Mouse (Mus musculus) forebrain, embryonic 11.5 days (tissue): Measurements from ENCODE around the gene Tmem144. TPM values are rescaled to one million over a fixed set of nuclear protein-coding genes. Genes with fewer than 3 reads are reported as not detected.

Experiments used
- ATAC-seq: fragments of 200-750 bp; cut with Nextera tagmentation; replicated peaks from 2 replicates; pipeline ENCODE4 v1.8.0; 2017; ENCODE audit warnings: moderate TSS enrichment; ENCODE audit not compliant: low FRiP score
- DNase-seq: peaks from one replicate; pipeline ENCODE4 v3.0.0-alpha.2; 2017; ENCODE audit warnings: low spot score
- H3K27ac ChIP-seq: fragments of 300-500 bp; sonication (generic); 2 replicates; pipeline ENCODE4 v1.5.1; 2014; ENCODE audit warnings: low read depth, low read length
- H3K27me3 ChIP-seq: fragments of 300-500 bp; sonication (generic); 2 replicates; pipeline ENCODE4 v1.6.1; 2014; ENCODE audit warnings: mild to moderate bottlenecking, low read length, mixed read lengths; ENCODE audit not compliant: control insufficient read depth, insufficient read depth
- H3K36me3 ChIP-seq: fragments of 300-500 bp; sonication (generic); 2 replicates; pipeline ENCODE4 v1.6.1; 2014; ENCODE audit warnings: mild to moderate bottlenecking, low read length, moderate library complexity, mixed read lengths; ENCODE audit not compliant: control insufficient read depth, insufficient read depth
- H3K4me1 ChIP-seq: fragments of 300-500 bp; sonication (generic); replicated peaks from 2 replicates; pipeline ENCODE4 v1.6.1; 2014; ENCODE audit warnings: low read length, mixed read lengths; ENCODE audit not compliant: control insufficient read depth, insufficient read depth
- H3K4me2 ChIP-seq: fragments of 300-500 bp; sonication (generic); 2 replicates; pipeline ENCODE4 v1.6.1; 2014; ENCODE audit warnings: low read depth, mild to moderate bottlenecking, low read length, moderate library complexity, mixed read lengths; ENCODE audit not compliant: severe bottlenecking
- H3K4me3 ChIP-seq: fragments of 300-500 bp; sonication (generic); 2 replicates; pipeline ENCODE4 v1.5.1; 2014; ENCODE audit warnings: low read depth, low read length
- H3K9ac ChIP-seq: fragments of 300-500 bp; sonication (generic); 2 replicates; pipeline ENCODE4 v1.6.1; 2014; ENCODE audit warnings: low read length
- H3K9me3 ChIP-seq: fragments of 300-500 bp; sonication (generic); 2 replicates; pipeline ENCODE4 v1.6.1; 2016; ENCODE audit warnings: low read length, mixed read lengths; ENCODE audit not compliant: control insufficient read depth
- whole genome bisulfite sequencing: fragments of 180-500 bp; shearing (Covaris S2); extraction: QIAGEN DNeasy Blood & Tissue Kit; methylation state at CpG from one replicate; pipeline ENCODE4 v1.1.7; 2014; 5-methylcytosine and 5-hydroxymethylcytosine counted together
- polyA plus RNA-seq: library from polyadenylated mRNA; unstranded; fragments of >200 nt; fragmentation: Nextera tagmentation; extraction: Ambion mirVana; gene quantifications from 2 replicates; pipeline ENCODE4 v1.2.1, GENCODE M21; 2014

The Tmem144 gene
- polyA plus RNA-seq, 1 experiment from 2014 or later: 3.5 TPM

DNA sequence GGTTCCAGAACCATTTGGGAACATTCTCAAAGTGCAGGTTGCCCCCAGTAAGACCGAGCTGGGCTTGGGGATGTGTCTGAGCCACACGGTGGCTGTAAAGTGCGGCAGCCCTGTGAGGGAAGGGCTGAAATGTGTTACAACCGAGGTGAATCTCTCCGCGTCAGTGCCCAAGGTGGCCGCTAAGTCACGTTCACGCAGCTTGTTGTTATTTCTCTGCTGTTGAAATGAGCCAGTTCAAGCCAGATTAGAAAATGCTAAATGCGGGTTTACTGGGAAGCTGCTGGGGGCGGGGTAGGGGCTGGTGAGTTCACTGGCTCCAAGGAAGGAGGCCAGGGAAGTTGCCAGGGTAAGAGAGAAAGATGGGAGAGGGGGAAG lies 68.2 kb downstream of the Tmem144 start:
- Histone ChIP-seq H3K4me3 (no peak overlapping the region), H3K9ac (no peak overlapping the region), H3K9me3 (no peaks in the 10 kb centered on the region), H3K4me1 (no peaks in the 10 kb centered on the region), H3K36me3 (no peaks in the 10 kb centered on the region), H3K27me3 (no peaks in the 10 kb centered on the region), H3K27ac (no peak overlapping the region), H3K4me2 (no peak overlapping the region)
- DNase-seq (no peak), ATAC-seq (no peak)
- WGBS: 20% methylated on average over 11 of the region's 11 CpGs

DNA sequence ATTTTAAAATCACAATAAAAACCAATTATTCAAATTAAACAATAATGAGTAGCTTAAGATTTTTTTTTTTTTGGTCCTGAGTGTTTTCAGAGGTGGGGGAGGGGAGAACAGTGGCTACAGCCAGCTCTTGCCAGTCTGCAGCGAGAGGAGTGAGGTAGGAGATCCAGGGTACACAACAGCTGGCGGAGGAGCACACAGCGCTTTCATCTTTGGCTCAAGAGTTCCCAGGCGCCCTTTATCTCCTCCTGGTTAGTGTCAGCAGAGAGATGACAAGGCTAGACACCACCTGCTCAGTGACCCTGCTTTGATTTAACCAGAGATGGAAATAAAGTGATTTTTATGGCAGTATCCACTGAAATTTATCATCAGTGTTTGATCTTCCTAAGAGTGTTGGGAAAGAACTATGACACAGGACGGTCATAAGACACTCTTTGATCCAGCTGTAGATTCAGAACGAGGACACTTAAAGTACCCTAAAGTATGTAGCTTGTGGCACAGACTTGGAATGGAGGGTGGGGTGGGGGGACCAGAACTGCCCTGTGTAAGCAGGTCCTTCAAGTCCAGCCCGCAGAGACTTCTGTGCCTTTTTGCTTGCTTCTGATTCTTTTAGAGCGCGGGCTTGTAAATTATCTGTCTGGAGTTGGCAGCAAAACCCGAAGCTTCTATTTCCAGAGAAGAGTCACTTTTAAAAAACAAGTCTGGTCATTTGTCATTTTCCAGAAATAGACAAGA lies 68.8 kb downstream of the Tmem144 start:
- ATAC-seq: no peak

DNA sequence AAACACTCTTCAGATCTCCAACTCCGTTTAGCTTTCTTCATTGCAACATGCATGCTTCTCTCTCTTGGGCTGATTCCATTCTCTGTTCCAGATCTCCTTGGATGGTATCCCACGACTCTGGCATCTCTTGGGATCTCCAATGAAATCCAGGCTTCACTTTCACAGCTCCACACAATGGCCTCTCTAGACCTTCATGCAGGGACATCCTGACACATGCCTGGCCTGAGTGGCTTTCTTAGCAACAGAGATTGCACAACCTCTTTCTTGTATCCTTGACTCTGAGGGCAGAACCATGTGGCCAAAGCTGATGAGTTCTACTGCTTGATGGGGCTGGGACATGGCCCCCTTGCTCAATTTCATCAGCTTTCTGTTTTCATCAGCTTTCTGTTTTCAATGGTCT lies 79.9 kb downstream of the Tmem144 start:
- no peak overlapping the region for H3K9ac ChIP-seq
- ATAC-seq (no peak), DNase-seq (no peak)
- no peak overlapping the region for H3K27ac ChIP-seq
- H3K9me3 ChIP-seq: no peaks in the 10 kb centered on the region
- H3K27me3 ChIP-seq: no peaks in the 10 kb centered on the region
- no peak overlapping the region for H3K4me3 ChIP-seq
- no peaks in the 10 kb centered on the region for H3K36me3 ChIP-seq
- no peak overlapping the region for H3K4me2 ChIP-seq
- no peaks in the 10 kb centered on the region for H3K4me1 ChIP-seq
- WGBS: 92% methylated on average over 2 of the region's 2 CpGs

More for the DNA sequence above, 68.8 kb downstream of the Tmem144 start:
- H3K27me3 ChIP-seq: no peaks in the 10 kb centered on the region
- no peak overlapping the region for H3K27ac ChIP-seq
- 63% methylated on average over 10 of the region's 10 CpGs for WGBS
- H3K4me1 ChIP-seq: no peaks in the 10 kb centered on the region
- no peaks in the 10 kb centered on the region for H3K9me3 ChIP-seq
- H3K9ac ChIP-seq: no peak overlapping the region
- DNase-seq: no peak
- no peak overlapping the region for H3K4me2 ChIP-seq
- H3K36me3 ChIP-seq: no peaks in the 10 kb centered on the region
- H3K4me3 ChIP-seq: no peak overlapping the region

Other genes starting within 250 kb of the Tmem144 start
- 20.4 and 21.8 TPM in 2 replicates for gene 4930579G24Rik, start 223.7 kb downstream of the Tmem144 start, polyA plus RNA-seq
- 43.9 and 47.3 TPM in 2 replicates for gene Etfdh, start 223.3 kb downstream of the Tmem144 start, polyA plus RNA-seq
- gene Rxfp1, start 114.9 kb downstream of the Tmem144 start, polyA plus RNA-seq: 0.09 TPM in 1 of 2 replicates, not detected in the other
- gene Fam198b, start 31.8 kb upstream of the Tmem144 start, polyA plus RNA-seq: 1.1 and 1.7 TPM in 2 replicates